Mouse (Mus musculus) spleen, adult 2 months (tissue): ENCODE results near the gene Ube2l6.

Experiments used
- CTCF ChIP-seq: fragments of 200-500 bp; IDR thresholded peaks from 2 replicates; pipeline ENCODE4 v1.5.1; 2011; ENCODE audit warnings: mild to moderate bottlenecking, inconsistent platforms; ENCODE audit not compliant: insufficient read depth, insufficient read length, insufficient replicate concordance; ENCODE audit errors: extremely low read depth
- POLR2A ChIP-seq: fragments of 200-500 bp; IDR thresholded peaks from 2 replicates; pipeline ENCODE4 v1.6.1; 2011; ENCODE audit warnings: low read depth, low read length, inconsistent platforms

GRCm38 (mm10) chr2:84761309-84761708 is 37.3 kb upstream of the Ube2l6 start:
- no peak for TF ChIP-seq CTCF
- TF ChIP-seq POLR2A, result no peak
